Mouse (Mus musculus) lung, postnatal 0 days (tissue): ENCODE measurements around the gene Pcdh17. TPM values are rescaled to one million over a fixed set of nuclear protein-coding genes. Genes with fewer than 3 reads are reported as not detected.

ENCODE experiments used
- ATAC-seq: fragments of 200-750 bp; cut with Nextera tagmentation; 2 replicates; pipeline ENCODE4 v1.8.0; 2017; ENCODE audit warnings: moderate library complexity
- DNase-seq: peaks from one replicate; pipeline ENCODE4 v3.0.0-alpha.2; 2016; ENCODE audit warnings: low spot score
- H3K27ac ChIP-seq: fragments of 300-500 bp; sonication (generic); 2 replicates; pipeline ENCODE4 v1.5.1; 2014; ENCODE audit warnings: antibody characterized with exemption, mild to moderate bottlenecking, low read length, mixed read lengths
- H3K27me3 ChIP-seq: fragments of 300-500 bp; sonication (generic); replicated peaks from 2 replicates; pipeline ENCODE4 v1.6.1; 2014; ENCODE audit warnings: low read length, mixed read lengths; ENCODE audit not compliant: insufficient read depth
- H3K36me3 ChIP-seq: fragments of 300-500 bp; sonication (generic); 2 replicates; pipeline ENCODE4 v1.6.1; 2014; ENCODE audit warnings: low read length, mixed read lengths; ENCODE audit not compliant: insufficient read depth
- H3K4me1 ChIP-seq: fragments of 300-500 bp; sonication (generic); 2 replicates; pipeline ENCODE4 v1.6.1; 2014; ENCODE audit warnings: antibody characterized with exemption, low read depth, low read length, mixed read lengths; ENCODE audit not compliant: insufficient read depth
- H3K4me2 ChIP-seq: fragments of 300-500 bp; sonication (generic); replicated peaks from 2 replicates; pipeline ENCODE4 v1.6.1; 2014; ENCODE audit warnings: low read depth, mild to moderate bottlenecking, low read length, moderate library complexity, mixed read lengths
- H3K4me3 ChIP-seq: fragments of 300-500 bp; sonication (generic); 2 replicates; pipeline ENCODE4 v1.5.1; 2014; ENCODE audit warnings: low read depth, low read length
- H3K9ac ChIP-seq: fragments of 300-500 bp; sonication (generic); replicated peaks from 2 replicates; pipeline ENCODE4 v1.6.1; 2014; ENCODE audit warnings: low read depth, mild to moderate bottlenecking
- H3K9me3 ChIP-seq: fragments of 300-500 bp; sonication (generic); 2 replicates; pipeline ENCODE4 v1.6.1; 2016; ENCODE audit warnings: low read length, mixed read lengths
- CTCF ChIP-seq: IDR thresholded peaks from 2 replicates; pipeline ENCODE4 v1.5.1; 2016; ENCODE audit warnings: antibody characterized with exemption, mild to moderate bottlenecking
- EP300 ChIP-seq: IDR thresholded peaks from 2 replicates; pipeline ENCODE4 v1.6.1; 2016; ENCODE audit warnings: antibody characterized with exemption, mild to moderate bottlenecking, control low read depth
- WGBS: fragments of 180-500 bp; shearing (Covaris S2); extraction: QIAGEN DNeasy Blood & Tissue Kit; methylation state at CpG from one replicate; pipeline ENCODE4 v1.1.7; 2014; 5-methylcytosine and 5-hydroxymethylcytosine counted together
- polyA plus RNA-seq: library from polyadenylated mRNA; unstranded; fragments of >200 nt; fragmentation: Nextera tagmentation; extraction: Ambion mirVana; gene quantifications from 2 replicates; pipeline ENCODE4 v1.2.1, GENCODE M21; 2015

The Pcdh17 gene
- polyA plus RNA-seq, 1 experiment from 2014 or later, result 16.6 TPM

GRCm38 (mm10) chr14:84442528-84443287, 655 bp upstream of the Pcdh17 start:
- H3K27ac ChIP-seq, result peak overlapping the region; percentile 49; the same call in 1 of the 2 replicates
- ATAC-seq, result peak; percentile 33
- peak overlapping the region; percentile 58 for H3K4me2 ChIP-seq
- peaks cover 6% of the 10 kb centered on the region; the same call in 1 of the 2 replicates for H3K4me1 ChIP-seq
- peak overlapping the region; percentile 30; the same call in 1 of the 2 replicates for H3K9ac ChIP-seq
- DNase-seq, result no peak
- peaks cover 17% of the 10 kb centered on the region for H3K27me3 ChIP-seq
- peak overlapping the region; percentile 45 for H3K4me3 ChIP-seq
- TF ChIP-seq CTCF, result no peak
- TF ChIP-seq EP300, result no peak
- H3K36me3 ChIP-seq, result no peaks in the 10 kb centered on the region
- under 1% methylated on average over 29 of the region's 30 CpGs for WGBS
- H3K9me3 ChIP-seq, result no peaks in the 10 kb centered on the region

- H3K4me3 ChIP-seq, result peak overlapping the region; percentile 45
- peaks cover 19% of the 10 kb centered on the region for H3K27me3 ChIP-seq
- no peak for DNase-seq
- H3K9me3 ChIP-seq, result no peaks in the 10 kb centered on the region
- H3K27ac ChIP-seq, result peak overlapping the region; percentile 45
- H3K4me2 ChIP-seq, result peak overlapping the region; percentile 58
- 1% methylated on average over 13 of the region's 13 CpGs for WGBS
- H3K9ac ChIP-seq, result peak overlapping the region; percentile 27; the same call in 1 of the 2 replicates
- no peaks in the 10 kb centered on the region for H3K36me3 ChIP-seq
- H3K4me1 ChIP-seq, result peaks cover 6% of the 10 kb centered on the region; the same call in 1 of the 2 replicates
- ATAC-seq, result no peak
- TF ChIP-seq EP300 (no peak), CTCF (no peak)
Observed at GRCm38 (mm10) chr14:84443761-84444160, 398 bp downstream of the Pcdh17 start.

- ATAC-seq, result no peak
- Histone ChIP-seq H3K4me3 (peak overlapping the region; percentile 45), H3K4me2 (peak overlapping the region; percentile 58), H3K4me1 (peaks cover 6% of the 10 kb centered on the region; the same call in 1 of the 2 replicates), H3K36me3 (no peaks in the 10 kb centered on the region), H3K27me3 (peaks cover 19% of the 10 kb centered on the region), H3K9ac (peak overlapping the region; percentile 27; the same call in 1 of the 2 replicates), H3K27ac (peak overlapping the region; percentile 45), H3K9me3 (no peaks in the 10 kb centered on the region)
- WGBS, result under 1% methylated on average over 21 of the region's 21 CpGs
- no peak for DNase-seq
- TF ChIP-seq CTCF (no peak), EP300 (no peak)
Observed at GRCm38 (mm10) chr14:84444276-84444662, 906 bp downstream of the Pcdh17 start.

GRCm38 (mm10) chr14:84444663-84445502, 1.5 kb downstream of the Pcdh17 start:
- ATAC-seq, result peak; percentile 11; the same call in 1 of the 2 replicates
- TF ChIP-seq EP300 (no peak), CTCF (no peak)
- peak overlapping the region; percentile 48 for H3K9ac ChIP-seq
- WGBS, result 2% methylated on average over 20 of the region's 21 CpGs
- H3K4me3 ChIP-seq, result peak overlapping the region; percentile 45
- peak overlapping the region; percentile 58 for H3K4me2 ChIP-seq
- no peak for DNase-seq
- H3K4me1 ChIP-seq, result peaks cover 6% of the 10 kb centered on the region; the same call in 1 of the 2 replicates
- peaks cover 19% of the 10 kb centered on the region for H3K27me3 ChIP-seq
- H3K36me3 ChIP-seq, result no peaks in the 10 kb centered on the region
- H3K27ac ChIP-seq, result peak overlapping the region; percentile 45
- no peaks in the 10 kb centered on the region for H3K9me3 ChIP-seq

DNA sequence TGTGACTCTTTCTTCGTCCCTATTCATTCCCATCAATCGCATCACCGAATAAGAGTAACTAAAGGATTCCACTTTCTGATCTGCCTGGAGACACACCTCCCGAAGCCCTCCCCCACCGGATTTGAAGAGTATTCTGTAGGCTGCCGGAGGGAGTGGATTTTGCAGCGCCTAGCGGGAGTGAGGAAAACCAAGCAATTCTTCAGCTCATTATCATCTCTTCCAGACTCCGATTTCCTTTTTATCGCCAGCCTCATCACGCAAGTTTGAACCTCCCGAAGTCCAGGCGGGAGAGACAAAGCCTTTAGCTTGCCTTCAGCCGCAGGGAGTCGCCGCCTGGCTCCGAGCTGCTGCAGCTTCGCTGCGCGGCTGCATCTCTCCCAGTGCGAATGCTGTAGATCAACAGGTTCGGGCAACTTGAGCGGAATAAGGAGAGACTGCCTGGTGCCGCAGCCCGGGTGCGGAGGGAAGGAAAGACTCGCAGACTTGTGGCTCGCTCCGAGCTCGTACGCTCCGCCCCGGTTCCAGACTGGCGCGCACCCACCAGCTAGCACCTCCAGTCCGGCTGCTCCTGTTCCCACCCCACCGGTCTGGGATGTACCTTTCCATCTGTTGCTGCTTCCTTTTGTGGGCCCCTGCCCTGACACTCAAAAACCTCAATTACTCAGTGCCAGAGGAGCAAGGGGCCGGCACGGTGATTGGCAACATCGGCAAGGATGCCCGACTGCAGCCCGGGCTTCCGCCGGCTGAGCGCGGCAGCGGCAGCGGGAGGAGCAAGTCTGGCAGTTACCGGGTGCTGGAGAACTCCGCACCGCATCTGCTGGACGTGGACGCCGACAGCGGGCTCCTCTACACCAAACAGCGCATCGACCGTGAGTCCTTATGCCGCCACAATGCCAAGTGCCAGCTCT, 2.4 kb downstream of the Pcdh17 start:
- peak overlapping the region; percentile 48 for H3K9ac ChIP-seq
- under 1% methylated on average over 59 of the region's 59 CpGs for WGBS
- H3K36me3 ChIP-seq, result no peaks in the 10 kb centered on the region
- peak overlapping the region; percentile 45 for H3K27ac ChIP-seq
- H3K4me2 ChIP-seq, result peak overlapping the region; percentile 58
- no peaks in the 10 kb centered on the region for H3K9me3 ChIP-seq
- H3K4me3 ChIP-seq, result peak overlapping the region; percentile 45
- DNase-seq (no peak), ATAC-seq (no peak)
- TF ChIP-seq CTCF (no peak), EP300 (no peak)
- peaks cover 6% of the 10 kb centered on the region; the same call in 1 of the 2 replicates for H3K4me1 ChIP-seq
- H3K27me3 ChIP-seq, result peaks cover 19% of the 10 kb centered on the region
